Mouse (Mus musculus): ENCODE data around the gene Whrn.

Whrn gene

DNA sequence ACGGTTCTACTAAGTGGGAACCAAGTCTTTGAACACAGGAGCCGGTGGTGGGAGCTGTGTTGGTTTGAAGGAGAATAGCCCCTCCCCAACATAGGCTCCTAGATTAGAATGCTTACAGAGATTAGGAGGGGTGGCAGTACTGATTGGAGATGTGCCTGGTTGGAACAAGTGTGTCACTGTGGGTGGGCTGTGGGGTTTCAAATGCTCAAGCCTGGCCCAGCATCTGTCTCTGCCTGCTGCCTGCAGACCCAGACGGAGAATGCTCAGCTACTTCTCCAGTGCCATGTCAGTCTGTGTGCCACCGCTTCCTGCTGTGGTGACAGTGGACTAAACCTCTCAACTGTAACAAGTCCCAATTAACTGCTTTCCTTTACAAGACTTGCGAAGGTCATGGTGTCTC lies 45.2 kb downstream of the Whrn start:
- no peak for DNase-seq (ENCODE audit: low read depth, low spot score)

DNA sequence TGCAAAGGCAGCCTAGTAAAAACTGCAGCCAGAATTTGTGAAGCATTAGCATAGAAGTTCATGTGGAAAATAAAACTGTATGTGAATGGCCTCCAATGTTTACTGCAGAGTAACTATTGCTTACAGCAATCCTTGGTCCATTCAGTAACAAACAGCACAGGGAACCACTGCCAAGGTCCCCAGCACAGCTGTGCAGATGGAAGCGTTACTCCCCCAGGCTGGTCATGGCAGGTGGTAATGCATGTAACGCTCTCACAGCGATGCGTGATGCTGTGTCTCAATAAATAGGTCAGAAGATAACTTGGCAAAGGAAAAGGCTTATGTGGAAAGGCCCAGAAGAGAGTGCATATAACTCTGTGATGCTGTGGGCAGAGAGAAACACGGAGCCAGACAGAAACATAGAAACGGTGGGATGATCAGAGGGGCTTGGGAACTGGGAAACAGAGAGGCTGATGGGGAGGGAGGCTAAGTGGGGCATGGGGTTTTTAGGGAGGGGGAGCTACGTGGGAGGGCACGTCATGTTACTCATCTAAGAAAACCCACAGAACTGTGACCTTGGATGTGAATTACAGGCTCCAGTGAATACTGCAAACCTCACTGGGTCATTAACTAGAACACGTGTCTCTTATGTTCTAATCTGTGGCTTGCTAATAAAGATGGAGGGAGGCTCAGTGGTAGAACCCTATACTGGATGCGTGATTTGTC lies 51.3 kb downstream of the Whrn start:
- no peak for DNase-seq (ENCODE audit: low read depth, low spot score)

DNA sequence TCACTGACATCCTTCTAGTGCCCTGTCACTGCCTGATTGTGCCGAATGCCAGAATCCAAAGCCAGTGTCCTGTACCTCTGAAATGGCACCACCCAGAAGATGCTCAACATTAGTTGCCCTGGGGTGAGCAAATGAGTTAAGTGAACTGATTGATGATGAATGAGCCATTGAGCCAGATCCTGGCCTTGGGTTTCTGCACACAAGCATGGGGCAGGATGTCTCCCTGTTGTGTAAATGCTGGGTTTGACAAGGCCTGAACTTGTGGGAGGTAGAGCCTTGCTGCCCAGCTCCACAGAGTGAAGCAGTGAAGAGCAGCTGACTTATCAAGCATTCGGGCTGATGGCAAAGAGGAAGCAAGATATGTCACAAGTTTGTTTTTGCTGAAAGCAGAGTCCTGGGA lies 52.7 kb downstream of the Whrn start:
- no peak for DNase-seq (ENCODE audit: low read depth, low spot score)

DNA sequence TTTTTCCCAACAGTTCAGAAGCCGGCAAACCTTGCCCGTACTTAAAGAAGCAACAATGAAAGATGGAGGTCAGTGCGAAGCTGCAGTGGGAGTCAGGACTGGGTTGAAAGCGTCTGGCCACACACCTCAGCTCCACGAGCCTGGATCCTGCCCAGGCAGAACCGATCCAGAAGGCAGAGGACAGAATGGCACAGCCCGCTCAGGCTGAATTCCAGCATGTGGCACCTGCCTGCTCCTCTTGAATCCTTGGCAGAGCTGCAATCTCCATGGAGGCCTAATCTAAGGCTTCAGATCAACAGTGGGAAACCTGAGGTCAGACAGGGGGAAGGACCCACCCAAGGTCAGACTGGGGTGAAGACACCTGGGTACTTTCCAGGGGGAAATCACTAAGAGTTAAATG lies 54.2 kb downstream of the Whrn start:
- peak; percentile 36 for DNase-seq (ENCODE audit: low read depth, low spot score)

DNA sequence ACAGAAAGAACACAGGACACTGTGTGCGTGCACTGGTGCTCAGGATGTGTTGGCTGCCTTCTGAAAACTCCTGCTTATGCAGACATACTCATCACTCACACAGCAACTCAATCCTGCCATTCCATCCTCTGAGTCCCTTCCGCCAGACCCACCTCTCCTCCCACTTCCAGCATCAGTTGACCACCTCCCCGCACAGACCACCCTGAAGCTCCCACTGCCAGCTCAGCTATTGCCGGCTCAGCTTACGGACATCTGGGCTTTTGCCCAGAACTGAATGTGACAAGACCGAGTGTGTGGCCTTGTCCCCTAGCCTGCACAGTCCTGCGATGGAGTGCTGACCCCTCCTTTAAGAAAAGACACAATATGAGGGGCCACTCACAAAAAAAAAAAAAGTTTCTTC lies 55.5 kb downstream of the Whrn start:
- DNase-seq (ENCODE audit: low read depth, low spot score): no peak

DNA sequence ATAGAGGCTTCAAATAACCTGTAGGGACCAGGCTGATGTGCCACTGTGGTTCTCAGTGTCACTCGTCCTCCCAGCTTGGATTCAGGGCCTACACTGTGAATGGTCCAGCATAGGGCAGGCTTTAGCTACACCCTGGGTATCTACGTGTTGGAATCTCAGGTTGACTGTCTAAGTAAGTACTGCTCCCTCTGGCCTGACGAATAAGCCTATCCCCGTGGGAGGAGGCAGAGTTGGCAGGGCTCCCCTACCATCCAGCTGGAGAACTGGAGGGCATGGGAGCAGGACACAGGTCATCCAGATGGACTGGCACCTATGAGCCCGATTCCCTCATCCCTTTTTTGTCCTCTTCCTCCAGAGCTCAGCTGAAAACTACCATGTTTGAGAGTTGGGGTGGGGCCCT lies 57.8 kb downstream of the Whrn start:
- no peak for DNase-seq (ENCODE audit: low read depth, low spot score)

DNA sequence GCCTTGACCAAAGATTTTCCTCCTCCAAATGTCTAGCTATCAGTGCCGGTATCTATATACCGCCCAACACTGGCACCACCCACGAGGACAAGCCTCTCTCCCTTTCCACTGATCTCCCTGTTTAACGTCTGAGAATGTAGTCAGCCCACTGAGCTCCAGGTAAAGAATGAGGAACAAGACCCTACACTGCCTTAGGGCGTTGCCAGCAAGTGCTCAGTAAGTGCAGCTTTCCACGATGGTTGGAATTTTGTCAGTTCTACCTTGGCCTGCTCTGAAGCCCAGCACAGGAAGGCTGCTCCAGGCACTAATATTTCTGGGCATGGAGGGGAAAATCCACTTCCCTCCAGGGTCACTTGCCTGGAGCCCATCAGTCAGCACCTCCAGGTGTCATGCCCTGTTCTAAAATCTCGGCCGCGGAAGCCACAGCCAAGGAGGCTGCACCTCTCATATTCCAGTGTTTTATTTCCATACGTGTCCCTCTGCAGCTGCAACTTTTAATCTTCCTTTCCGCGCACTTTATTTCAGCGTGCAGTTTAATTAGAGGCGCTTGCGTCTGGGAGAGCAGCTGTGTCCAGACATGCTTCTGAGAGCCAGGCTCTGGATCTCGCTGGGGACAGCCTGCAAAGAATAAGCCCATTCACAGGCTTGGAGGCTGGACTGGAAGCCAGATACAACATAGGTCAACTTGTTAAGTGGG lies 58.5 kb downstream of the Whrn start:
- no peak for DNase-seq (ENCODE audit: low read depth, low spot score)

DNA sequence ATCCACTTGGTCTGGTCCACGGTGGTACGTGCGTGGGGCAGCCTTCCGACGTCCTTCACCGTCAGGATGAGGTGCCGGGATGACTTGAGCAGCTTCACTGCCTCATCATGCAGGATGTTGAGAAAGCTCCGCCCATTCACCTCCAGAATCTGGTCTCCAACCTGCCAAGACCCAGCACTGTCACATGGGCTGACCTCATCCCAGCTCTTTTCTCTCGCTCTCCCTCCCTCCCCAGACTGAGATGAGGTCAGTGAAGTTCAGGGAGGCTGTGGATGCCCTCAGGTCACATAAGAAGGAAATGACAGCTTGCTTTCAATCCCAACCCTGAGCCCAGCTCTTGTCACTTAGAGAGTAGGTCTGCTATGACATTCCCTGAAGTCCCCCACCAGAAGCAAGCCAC lies 60.4 kb downstream of the Whrn start:
- DNase-seq (ENCODE audit: low read depth, low spot score): peak; percentile 56

DNA sequence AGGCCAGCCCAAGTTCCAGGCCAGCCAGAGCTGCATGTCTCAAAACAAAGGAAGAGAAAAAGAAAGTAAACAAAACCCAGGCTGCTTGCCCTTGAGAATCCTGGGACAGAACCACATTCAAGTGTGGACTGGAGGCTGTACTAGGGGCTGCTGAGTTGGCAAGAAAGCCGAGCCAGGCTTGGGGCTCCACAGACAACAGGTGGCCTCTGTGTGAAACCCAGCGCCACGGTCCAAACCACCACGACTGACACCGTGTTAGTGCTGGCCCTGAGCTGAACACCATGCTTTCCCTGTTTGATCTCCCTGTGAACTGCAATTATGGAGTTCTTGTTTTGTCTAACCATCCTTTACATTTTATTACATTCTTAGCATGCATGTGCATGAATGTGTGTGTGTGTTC lies 64.7 kb downstream of the Whrn start:
- DNase-seq (ENCODE audit: low read depth, low spot score): no peak

DNA sequence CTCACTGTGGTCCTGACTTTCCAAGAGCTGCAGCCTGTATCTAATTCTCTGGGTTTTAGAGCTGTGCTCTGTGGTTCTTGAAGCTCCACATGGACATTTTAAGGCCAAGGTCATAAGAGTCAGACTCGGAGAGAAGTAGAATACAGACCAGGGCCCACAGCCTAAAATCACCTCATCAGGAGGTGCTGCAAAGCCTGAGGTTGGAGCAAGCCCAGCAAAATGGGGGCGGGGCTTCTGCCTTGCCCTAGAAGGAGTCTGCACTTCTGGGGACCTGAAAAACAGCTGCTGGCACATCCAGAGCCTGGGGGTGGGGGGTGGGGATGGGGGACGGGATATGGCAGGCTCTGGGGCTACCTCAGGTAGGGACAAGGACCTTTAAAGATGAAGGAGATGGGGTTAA lies 65.4 kb downstream of the Whrn start:
- DNase-seq (ENCODE audit: low read depth, low spot score): peak; percentile 23

DNA sequence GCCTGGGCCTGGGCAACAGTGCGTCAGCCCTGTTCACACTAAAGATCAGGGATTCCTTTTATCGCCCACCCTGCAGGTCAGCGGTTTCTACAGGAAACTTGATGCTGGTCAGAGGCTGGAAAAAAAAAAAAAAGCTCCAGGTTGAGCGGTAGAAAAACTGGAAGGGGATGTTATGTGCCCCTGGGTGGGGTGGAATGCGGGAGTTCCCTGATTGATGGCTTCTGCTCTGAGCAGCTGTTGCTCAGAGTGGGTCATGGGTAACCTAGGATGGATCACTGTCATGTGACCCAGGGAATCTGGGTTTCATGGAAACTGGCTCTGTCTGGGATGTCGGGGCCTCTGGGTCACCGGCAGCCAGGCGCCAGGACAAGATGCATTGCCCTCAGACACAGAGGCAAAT lies 69.5 kb downstream of the Whrn start:
- DNase-seq (ENCODE audit: low read depth, low spot score): peak; percentile 65

DNA sequence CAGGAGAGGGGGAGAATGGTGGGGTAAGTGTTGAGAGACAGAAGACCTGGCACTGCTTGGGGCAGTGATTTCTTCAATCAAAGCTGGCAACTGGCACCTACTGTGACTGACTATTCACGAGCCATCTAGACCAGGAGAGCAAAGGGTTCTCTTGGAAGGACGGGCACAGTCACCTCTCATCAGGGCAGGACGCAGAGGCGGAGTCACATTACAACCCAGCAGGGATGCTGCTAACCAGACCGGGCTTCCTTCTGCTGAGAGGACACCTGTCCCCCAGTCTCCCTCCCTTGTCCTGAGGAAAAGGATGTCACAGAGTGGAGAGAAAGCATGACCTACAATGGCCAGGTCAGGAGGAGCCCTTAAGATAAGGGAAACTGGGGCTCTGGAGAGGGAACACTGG lies 72.0 kb downstream of the Whrn start:
- DNase-seq (ENCODE audit: low read depth, low spot score): peak; percentile 28

DNA sequence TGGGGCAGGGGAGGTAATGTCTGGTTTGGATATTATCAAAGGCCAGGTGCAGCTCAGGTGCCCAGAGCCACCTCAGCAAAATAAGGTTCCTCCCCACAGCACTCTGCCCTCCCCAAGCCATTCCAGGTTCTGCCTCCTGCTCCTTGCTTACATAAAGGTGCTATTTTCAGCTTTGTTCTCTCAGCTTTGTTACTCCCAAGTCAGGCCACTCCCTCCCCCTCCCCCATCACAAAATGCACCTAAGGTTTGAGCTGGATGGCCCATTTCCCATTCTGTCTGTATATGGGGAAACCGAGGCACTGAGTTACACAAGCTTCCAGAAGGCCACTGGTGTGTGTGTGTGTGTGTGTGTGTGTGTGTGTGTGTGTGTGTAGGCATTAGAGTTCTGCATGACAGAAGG lies 72.6 kb downstream of the Whrn start:
- peak; percentile 53 for DNase-seq (ENCODE audit: low read depth, low spot score)

DNA sequence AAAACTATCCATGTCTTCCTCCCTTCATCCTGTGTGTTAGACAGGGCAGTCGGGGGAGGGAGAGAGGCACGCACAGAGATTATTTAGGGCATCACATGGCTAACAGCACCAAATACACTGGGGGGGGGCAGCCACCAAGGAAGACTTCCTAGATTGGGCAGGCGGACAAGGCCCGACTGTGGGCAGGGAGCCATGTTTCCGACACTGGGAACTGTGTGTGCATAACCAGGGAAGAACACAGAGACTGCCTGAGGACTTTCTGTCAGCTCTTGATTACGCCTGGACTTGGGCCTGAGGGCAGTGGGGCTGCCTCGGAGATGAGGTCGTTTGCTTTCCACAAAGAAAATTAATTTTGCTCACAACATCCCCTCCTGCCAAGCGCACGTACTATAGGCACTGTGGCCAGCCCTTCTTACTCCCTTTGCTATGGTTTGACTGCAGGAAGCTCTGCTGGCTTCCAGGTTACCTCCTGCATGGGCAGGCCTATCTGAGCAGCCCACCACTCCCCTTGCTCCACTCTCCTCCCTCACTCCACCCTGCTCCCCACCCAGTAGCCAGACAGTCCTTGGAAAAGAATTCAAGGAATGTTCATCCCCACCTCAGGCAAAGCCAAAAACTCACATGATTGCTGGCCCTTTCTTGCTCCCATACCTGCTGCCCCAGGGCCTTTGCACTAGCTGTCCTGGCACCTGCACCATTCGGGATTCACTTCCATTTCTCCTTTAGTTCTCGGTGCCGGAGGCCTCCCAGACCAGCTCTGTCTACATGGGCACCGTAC lies 75.5 kb downstream of the Whrn start:
- peak; percentile 92 for DNase-seq (ENCODE audit: low read depth, low spot score)

DNA sequence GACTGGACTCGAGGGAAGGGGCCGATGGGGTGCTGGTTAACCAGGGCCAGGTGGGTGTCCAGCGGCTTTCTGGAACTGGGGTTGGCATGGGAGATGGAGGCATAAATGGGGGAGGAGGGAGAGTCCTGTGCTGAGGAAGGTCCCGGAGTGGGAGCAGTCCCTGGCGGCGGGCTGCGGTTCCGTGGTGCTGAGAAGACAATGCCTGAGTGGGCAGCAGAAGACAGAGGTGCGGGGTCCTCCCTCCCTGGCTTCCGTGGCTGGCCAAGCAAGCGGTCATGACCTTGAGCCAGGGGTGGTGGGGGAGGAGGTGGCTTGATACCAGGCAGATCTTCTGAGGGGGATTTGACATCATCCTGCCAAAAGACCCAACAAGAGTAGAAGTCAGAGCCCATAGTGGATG lies 77.5 kb downstream of the Whrn start:
- DNase-seq (ENCODE audit: low read depth, low spot score): no peak

DNA sequence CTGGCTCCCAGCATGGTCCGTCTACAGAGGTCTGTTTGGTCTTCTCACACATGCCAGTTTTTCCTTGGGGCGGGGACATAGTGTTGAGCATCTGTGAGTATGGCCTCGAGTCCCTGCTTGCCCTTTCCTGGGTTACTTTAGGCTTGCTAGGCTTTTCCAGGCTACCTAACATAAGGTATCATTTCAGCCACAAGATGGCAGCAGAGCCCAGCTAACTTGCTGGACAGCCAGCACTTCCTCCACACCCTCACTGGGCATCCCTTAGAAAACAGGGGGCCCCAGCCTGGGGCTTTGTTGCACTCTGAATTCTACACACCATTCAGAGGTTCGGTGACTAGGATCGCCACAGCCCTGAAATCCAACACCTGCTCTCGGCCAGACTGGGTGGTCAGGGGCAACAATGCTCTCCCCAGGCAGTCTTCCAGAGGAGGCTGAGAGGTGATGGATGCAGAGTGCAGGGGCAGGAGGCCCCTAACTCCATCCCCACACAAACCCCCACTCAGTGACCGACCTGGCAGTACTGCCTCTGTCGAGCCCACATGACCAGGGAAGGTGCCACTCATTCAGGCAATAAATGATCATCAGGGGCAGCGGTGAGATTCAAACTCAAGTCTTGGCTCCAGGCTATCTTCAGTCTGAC lies 78.4 kb downstream of the Whrn start:
- peak; percentile 82 for DNase-seq (ENCODE audit: low read depth, low spot score)

DNA sequence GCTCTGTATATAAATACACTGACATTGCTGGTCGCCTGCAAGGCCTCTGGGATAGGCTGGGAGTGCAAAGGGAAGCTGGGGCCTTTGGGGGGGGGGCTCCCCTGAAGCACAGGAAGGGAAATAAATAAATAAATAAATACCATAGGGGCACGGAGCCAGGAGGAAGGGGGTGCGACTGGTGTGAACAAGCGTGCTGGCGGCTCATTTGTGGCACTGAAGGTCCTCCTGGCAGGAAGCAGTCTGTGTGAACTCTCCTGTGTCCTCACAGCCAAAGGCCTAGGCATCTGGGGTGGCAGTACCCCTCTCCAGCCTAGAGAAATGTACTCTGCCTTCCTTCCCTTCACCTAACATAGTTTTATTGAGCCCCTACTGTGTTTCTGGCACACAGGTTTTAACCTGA lies 80.8 kb downstream of the Whrn start:
- DNase-seq (ENCODE audit: low read depth, low spot score): no peak

DNA sequence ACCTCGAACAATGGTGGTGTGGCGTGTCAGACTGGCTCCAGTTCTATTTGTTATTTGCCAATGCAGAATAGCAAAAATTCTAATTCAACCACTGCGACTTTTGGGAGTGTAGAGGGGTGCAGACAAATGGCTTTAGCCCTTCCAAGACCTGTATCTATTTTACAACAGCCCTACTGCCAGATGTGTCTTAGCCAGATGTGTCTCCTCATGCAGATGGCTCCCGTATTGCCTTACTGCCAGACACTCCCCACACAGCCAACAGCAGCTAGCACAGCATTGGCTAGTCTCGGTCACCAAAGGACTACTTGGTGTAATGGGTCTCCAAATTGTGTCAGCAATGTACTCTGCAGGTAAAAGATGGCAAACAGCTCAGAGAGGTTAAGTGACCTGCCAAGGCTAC lies 84.6 kb downstream of the Whrn start:
- DNase-seq (ENCODE audit: low read depth, low spot score): no peak

DNA sequence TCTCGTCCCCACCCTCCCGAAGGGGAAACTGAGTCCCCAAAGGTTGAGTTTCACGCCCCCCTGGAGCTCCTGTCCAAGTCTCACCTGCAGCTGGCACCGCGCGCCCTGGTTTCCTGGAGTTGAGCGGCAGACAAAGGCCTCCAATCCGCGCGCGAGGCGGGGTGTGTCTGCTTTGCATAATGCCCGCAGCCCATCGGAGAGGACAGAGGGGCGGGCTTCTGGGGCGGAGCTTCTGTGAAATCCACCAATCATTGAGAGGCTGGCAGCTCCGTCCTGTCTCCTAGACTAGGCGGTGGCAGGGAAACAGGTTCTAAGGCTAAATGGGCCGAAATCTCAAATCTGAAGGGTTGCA lies 85.2 kb downstream of the Whrn start:
- DNase-seq (ENCODE audit: low read depth, low spot score): peak; percentile 98

DNA sequence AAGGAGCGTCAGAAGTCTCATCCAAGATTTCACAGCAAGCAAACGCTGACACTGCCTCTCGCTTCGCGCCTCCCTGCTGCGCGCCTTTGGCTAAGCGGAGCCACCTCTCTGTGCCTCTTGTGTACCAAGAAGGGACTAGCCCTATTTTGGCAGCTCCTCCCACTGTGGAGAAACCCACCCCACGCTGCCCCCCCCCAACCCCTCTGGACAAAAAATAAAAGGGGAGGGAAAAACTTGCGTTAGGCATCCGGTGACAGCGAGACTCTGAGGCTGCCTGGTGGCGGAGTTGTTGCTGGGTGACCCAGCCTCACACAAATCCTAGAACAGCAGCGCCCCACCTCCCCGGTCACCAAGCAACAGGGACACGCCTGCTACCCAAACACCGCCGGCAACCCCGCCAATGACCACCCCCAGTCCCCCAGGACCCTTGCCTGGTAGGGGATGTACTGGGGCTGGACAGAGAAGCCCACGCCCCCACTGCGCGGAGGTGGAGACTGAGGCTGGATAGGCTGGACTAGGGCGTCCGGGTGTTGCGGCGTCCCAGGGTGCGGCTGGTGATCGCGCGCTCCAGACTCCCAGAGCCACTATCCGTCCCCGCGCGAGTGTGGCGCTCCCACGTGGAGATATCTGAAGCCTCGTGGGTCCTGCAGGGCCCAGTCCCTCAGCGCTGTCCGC lies 85.7 kb downstream of the Whrn start:
- peak; percentile 91 for DNase-seq (ENCODE audit: low read depth, low spot score)

DNA sequence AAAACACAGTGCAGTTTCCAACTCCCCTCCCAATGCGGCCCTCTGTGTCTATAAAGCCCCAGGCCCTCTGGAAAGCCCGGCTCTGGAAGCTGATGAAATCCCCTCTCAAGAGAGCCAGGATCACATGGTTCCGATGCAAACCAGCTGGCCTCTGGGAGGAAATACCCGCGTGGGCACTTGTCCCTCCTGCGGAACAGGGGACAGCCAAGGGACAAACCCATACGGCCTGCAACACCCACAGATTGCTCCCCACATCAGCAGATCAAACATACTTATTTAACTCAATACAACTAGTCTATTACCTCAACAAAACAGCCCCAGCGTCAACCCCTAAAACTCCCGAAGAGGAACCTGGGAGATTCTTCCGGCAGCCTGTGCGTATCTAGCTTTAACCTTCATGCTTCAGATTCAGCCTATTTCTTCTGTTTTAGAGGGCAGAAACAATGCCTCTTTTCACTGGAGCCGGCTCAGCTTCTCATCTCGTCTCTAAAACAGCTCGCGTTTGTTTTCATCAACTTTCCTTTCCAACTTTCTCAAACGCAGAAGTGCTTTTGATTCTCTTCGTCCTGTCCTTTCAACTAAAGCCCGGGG lies 86.4 kb downstream of the Whrn start:
- DNase-seq (ENCODE audit: low read depth, low spot score): no peak
